In the genomic region with DNA sequence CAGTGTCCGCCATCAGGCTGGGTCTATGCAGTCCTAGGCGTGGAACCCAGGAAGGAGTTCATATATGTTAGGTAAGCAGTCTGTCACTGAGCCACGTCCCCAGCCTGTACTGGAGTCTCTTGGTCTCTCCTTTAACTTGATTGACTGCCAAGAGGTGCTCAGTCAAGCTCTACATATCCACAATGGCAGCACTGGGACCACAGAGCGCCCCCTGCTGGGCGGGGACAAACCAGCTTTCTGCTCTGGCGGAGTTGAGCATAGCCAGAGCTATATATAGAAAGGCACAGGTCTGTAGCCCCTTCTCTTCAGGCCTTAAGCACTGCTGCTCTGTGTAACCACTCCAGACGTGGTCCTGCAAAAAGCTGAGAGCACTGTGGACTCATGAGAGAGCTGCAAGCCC, we compare ENCODE assay signal across 7 mouse cellular contexts. TPM values are rescaled to one million over a fixed set of nuclear protein-coding genes. Genes with fewer than 3 reads are reported as not detected.
DNase-seq lines count a peak whose midpoint lies in the region; ATAC-seq lines count a peak whose summit lies in the region.

No protein-coding gene starts in this region.

- peak; percentile 60 for DNase-seq in left cerebral cortex, postnatal 4 days
- no peak for DNase-seq in left cerebral cortex, postnatal 36 days (ENCODE audit: low spot score in 2 of 2)
- peak; percentile 53 for DNase-seq in NIH3T3 (ENCODE audit: low read depth)
- DNase-seq in c-Kit-positive CD71-positive TER-119-positive erythroid progenitor cells, embryonic 14.5 days (ENCODE audit: low spot score), result peak; percentile 32
- DNase-seq in limb, embryonic 11.5 days (ENCODE audit: low spot score), result peak; percentile 58
- peak; percentile 48 to 81 for DNase-seq in spleen, postnatal 4 days (ENCODE audit: low spot score in 2 of 2)

- H3K4me2 ChIP-seq in limb, embryonic 11.5 days (ENCODE audit: low read depth, severe bottlenecking), result no peak overlapping the region

- no peak overlapping the region for H3K4me3 ChIP-seq in limb, embryonic 11.5 days (ENCODE audit: low read depth, low read length)

- no peaks in the 10 kb centered on the region for H3K36me3 ChIP-seq in limb, embryonic 11.5 days (ENCODE audit: control insufficient read depth, insufficient read depth, low read length)

- 55% methylated on average over 7 of the region's 7 CpGs for WGBS in limb, embryonic 11.5 days

- no peak for ATAC-seq in limb, embryonic 11.5 days (ENCODE audit: insufficient number of reproducible peaks, low FRiP score, low TSS enrichment, low read depth)
- ATAC-seq in cerebellum, adult (ENCODE audit: insufficient number of reproducible peaks, low FRiP score, low TSS enrichment), result no peak

- H3K4me1 ChIP-seq in limb, embryonic 11.5 days (ENCODE audit: control insufficient read depth, insufficient read depth, low read length), result peaks cover 18% of the 10 kb centered on the region

- intact Hi-C loops in left cerebral cortex, postnatal 4 days (cut with DNase I), result no loop called here
- intact Hi-C loops in left cerebral cortex, postnatal 36 days (cut with DNase I), result no loop called here

- no peak overlapping the region for H3K9ac ChIP-seq in limb, embryonic 11.5 days (ENCODE audit: low read length)

- H3K27ac ChIP-seq in limb, embryonic 11.5 days (replicated peaks; ENCODE audit: low read depth, low read length), result no peak overlapping the region

- H3K9me3 ChIP-seq in limb, embryonic 11.5 days (ENCODE audit: control insufficient read depth, low read length), result no peaks in the 10 kb centered on the region

- no peaks in the 10 kb centered on the region for H3K27me3 ChIP-seq in limb, embryonic 11.5 days (ENCODE audit: control insufficient read depth, insufficient read depth, low read length)

RNA-seq across cellular contexts. Expression of a gene that starts 25.7 kb away (rescaled TPM):
- 10 to 100 TPM; 33.5 to 37.2 TPM for total RNA-seq in left cerebral cortex, postnatal 4 days (2021)
- total RNA-seq in left cerebral cortex, postnatal 36 days (2021), result 10 to 100 TPM; 32.8 to 34.6 TPM
- 0.07 and 0.08 TPM in 2 replicates for polyA plus RNA-seq in limb, embryonic 11.5 days (2014; fragmentation: Nextera tagmentation; extraction: Ambion mirVana)

Comparison
In these comparisons a context has a peak if more than half of its experiments do, and no peak if none do; other contexts are left out.
1. DNase-seq: peak in left cerebral cortex, postnatal 4 days (single experiment), NIH3T3 (single experiment), c-Kit-positive CD71-positive TER-119-positive erythroid progenitor cells, embryonic 14.5 days (single experiment), limb, embryonic 11.5 days (single experiment) and spleen, postnatal 4 days (2 of 2); none in left cerebral cortex, postnatal 36 days (0 of 2).